Mouse (Mus musculus): Measurements from ENCODE around the gene Tbl1xr1.

The Tbl1xr1 gene

DNA sequence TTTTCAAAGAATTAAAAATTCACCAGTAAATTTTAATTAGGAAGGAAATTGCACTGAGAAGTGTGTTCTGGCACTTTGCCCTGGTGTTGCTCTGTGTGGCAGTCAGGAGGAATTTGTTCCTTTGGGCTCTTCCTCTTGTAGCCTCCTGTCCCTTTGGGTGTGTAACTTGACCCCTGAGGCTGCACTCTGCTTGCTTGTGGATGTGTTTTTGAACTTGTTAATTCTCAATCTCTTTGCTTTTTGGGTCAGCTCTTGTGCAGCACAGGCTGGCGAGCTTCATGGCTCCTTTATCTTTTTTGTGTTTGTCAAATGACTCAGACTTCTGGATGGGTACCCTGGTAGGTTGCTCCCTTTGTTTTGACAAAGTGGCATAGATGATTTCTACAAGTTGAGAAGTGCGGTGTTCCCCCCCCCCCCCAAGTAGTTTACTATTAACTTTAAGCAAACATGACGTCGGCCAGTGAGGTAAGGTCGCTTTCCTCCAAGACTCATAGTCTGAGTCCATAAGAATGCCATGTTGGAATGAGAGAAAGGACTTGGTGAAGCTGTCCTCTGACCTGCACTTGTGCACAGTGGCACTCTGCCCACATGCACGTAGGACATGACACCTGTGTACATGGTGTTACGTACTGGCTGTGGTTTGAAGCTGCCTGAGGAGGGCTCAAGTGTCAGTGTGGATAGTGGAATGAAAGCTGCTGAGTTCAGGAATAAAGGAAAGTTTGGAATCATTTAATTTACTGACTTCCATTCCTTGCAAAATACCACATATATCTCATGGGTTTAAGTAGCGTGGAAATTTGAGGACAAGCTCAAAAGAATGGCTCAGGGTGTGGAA is 14.2 kb downstream of the Tbl1xr1 start:
- DNase-seq, result no peak

DNA sequence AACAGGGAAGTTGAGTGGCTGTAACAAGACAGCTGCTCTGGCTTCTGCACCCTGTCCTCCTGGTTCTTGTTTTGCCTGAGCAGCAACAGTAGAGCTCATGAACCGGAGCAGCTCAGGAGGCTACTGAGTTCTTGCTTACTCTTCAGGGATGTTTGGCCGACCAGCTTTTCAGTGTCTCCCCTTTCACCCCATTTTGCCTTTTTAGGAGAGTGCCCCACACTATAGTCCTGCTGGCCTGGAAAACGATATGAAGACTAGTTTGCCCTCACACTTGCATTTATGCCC is 14.8 kb downstream of the Tbl1xr1 start:
- DNase-seq, result no peak

DNA sequence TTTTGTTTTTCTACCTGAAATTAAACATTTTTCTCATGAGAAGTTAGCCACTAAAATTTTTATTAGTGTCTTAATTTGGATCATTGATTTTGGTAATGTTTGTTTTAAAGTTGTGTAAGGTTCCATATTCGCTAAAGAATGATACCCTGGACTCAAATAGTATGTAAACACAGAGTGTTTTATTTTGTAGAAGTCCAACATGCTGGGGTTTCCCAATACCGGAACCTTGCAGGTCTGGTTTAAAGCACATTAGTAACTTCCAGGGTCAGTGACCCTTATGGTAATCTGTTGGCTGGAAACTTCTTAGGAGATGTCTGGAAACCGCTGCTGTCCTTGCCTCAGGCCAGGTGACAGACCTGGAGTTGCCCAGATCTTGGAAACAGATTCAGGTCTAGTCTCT is 15.2 kb downstream of the Tbl1xr1 start:
- no peak for DNase-seq

DNA sequence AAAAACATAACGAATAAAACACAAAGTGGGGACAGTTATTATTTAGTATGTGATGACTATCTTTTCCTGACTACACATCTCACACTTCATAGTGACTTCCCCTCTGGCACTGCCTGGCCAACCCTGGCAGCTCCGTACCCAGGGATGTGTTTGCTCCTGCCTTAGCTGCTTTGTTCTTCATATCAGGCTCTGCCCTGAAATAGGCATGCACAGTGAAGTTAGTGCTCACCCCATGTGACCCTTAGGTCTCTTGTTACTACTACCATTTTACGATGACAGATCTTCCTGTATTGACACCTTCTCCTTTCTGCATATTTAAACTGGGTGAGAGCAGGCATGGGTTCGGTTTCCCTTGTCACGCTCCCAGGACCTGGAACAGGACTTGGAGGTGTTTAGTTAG is 16.3 kb downstream of the Tbl1xr1 start:
- DNase-seq, result no peak

DNA sequence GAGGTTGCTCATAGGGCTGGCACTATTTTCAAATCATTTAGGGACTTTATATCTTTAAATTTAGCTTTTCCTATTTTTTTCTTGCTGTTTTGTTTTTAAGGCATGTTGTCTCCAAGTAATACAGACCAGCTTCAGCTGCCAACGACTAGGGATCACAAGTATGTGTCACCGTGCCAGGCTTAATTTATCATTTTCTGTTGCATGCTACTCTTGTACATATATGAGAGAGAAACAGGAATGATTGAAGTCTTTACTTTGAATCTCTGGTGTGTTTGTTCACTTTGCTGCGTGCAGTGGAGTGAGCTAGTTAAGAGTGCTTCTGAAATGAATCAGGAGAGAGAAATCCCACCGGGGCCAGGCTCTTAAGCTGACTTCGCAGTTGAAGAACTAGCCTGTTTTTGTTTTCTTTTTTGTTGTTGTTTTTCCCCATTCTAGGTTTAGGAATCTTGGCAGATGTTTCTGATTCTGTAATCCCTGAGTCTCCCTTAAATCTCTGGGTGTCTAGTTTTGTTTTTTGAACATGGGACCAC is 27.6 kb downstream of the Tbl1xr1 start:
- no peak for DNase-seq

DNA sequence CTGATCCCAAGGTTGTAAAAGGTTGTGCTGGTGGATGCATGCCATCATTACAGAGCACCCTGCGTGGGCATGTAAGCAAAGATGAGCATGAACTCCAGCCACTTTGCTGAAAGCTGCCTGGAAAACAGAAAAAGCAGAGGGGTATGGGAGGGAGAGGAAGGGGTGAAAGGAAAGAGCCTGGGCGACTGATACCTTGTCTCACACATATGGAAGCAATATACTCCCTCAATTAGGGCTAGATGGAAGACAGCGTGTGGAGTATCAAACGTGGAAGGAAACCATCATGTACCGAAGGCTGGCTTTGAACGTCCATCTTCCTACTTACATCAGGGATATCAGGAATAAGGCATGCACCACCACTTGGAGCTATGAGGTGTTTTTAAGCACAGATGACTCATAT is 29.0 kb downstream of the Tbl1xr1 start:
- DNase-seq, result no peak

DNA sequence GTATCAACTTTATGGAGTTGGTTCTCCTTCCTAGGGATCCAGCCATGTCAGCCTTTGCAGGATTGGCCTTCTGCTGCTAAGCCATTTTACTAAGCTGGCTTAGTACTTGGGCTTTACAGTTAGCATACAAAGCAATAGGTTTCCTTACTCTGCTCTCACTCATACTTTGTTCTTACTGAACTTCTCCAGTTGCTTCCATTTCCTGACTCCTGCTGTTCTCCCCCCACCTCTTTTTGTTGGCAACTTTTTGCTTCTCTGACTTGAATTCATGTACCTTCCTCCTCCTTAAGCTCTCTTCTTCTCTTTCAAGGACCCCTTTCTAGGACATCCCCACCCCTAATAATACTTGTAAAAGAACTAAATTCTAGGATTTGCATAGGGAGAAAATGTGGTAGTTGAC is 31.6 kb downstream of the Tbl1xr1 start:
- no peak for DNase-seq

DNA sequence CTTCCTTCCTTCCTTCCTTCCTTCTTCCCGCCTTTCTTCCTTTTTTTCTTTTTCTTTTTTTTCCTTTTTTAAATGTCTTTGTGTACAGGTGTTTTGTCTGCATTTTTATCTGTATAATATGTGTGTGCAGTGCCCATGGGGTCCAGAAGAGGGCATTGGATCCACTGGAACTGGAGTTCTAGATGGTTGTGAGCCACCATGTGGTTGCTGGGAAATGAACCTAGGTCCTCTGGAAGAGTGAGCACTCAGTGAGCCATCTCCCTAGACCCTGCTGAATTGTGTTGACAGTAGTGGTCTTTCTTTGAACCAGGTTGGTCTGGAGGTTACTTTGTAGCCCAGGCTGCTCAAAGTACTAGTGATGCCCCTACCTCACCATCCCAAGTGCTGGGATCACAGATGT is 33.2 kb downstream of the Tbl1xr1 start:
- DNase-seq, result no peak

DNA sequence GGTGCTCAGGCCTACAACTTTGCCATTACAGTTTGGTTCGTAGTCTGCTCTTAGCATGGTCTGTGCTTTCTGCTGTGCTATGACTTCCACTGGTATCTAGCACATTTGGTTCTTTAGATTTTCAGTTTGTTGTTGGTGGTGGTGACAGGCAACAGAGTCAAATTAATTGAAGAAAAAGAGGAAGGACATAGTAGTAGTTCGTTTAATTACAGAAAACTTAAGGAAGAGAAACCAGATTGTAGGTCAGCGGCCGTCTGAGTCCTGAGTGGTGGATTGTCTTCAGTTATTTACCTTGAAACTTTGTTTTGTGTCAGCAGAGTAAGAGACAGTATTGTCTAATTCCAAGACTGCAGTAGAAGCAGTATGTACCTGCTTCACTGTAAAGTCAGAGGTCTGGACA is 37.3 kb downstream of the Tbl1xr1 start:
- DNase-seq, result no peak

DNA sequence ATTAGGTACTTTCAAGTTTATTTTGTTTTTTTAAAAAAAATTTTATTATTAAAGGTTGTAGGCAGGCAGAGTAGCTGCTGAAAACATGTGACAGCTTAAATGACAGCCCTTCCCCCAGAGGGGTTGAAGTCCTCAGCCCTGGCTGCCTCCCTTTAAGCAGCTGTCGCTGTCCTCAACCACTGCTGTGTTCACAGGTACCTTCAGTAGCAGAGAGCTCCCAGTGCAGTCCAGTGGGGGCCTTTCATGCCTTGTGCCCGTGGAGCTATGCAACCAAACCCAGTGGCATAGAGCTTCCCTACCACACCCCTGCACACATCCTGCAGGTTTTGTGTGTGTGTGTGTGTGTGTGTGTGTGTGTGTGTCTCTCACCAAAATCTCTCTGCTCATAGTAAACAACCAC is 38.8 kb downstream of the Tbl1xr1 start:
- peak; percentile 17 to 37 for DNase-seq

DNA sequence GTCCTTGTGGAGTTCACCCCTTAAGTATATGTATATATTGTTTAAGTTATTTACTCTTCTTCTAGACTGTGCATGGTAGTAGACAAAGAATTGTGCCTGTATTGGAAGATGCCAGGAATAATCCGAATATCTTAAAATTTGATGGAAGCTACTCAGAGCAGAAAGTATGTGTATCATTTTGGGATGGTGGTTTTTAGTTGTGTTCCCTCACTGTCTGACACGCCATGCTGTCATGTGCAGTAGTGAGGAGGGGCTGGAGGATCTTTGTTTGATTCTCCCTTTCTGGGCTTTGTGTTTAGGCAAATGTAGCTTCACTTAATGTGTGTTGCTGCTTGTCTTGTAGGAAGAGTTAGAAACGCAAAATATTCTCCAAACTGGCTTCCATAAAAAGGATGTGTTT is 39.2 kb downstream of the Tbl1xr1 start:
- DNase-seq, result no peak

DNA sequence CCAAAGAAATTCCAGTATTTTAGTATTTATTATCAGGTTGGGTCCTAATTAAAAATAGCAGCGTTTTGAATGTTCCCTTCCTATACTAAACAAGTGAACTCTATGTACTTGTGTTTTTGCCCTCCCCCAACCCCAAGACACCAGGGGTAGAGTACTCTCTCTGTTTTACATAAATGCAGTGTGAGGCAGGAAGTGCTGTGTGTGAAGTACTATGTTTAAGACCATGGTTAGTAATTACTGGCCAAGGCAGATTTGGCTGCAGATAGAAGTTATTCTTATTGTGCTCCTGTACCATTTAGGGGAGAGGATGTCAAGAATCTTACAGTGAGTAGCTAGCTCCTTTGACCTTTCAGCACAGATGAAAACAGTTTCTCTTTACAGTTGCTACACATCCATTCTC is 39.7 kb downstream of the Tbl1xr1 start:
- DNase-seq, result no peak

DNA sequence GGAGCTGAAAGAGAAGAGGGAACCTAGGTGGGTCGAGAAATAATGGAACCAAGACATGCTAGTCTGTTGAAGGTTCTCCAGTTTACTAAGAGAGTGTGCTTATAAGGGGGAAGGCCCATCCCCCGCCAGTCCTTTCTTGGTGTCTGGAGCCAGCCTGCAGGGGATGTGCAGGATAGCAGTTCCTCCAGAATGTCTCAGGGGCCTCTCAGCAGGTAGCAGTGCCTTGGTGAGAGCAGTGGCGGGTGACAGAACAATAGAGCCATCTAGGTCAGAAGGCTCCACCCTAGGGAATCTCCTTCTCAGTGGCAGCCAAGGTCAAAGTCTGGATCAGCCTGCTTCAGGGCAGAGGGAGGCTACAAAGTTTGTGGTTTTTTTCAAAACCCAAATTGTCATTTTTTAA is 45.3 kb downstream of the Tbl1xr1 start:
- peak; percentile 32 to 40 for DNase-seq

DNA sequence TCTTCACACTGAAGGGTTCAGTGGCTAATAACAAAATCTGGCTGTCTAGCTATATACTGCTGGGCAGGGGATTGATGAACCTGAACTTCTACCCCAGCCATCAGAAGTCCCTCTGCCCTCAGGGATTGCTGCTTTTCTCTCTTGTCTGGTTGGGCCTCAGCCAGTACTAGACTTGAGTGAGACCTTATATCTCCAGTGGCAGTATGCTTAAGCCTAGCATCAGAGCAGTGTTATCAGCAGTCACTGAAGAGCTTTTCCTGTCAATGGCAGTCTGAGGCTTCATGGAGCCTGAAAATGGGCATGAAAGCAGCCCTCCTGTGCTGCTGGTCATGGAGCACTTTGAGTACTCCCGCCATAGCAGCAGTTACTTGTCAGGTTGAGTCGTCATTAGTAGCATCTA is 46.7 kb downstream of the Tbl1xr1 start:
- DNase-seq, result no peak

DNA sequence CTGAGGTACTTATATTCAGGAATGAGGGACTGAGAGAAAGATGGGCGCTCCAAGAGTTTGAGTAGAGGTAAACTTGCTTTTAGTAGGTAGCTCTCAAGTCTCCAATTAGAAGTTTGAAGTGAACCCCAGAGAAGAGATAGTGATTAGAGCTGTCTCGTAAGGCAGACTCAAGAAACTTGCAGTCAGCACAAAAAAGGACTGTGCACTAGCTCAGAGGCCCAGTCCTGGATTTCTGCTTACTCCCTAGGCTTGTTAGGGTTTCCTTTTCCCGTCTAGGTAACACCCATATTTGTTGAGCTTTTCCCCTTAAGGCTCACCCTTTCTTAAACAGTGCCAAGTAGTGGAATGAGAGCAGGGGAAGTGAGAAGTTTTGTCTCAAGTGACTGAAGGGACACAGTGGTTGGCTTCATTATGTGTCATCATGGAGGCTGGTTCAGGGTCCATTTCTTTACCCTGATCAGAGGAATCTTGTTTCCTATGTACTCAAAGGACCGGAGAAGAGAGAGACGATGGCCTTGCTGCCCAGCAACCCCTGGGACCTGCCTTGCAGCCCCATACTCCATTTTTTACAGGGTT is 49.9 kb downstream of the Tbl1xr1 start:
- DNase-seq, result no peak

DNA sequence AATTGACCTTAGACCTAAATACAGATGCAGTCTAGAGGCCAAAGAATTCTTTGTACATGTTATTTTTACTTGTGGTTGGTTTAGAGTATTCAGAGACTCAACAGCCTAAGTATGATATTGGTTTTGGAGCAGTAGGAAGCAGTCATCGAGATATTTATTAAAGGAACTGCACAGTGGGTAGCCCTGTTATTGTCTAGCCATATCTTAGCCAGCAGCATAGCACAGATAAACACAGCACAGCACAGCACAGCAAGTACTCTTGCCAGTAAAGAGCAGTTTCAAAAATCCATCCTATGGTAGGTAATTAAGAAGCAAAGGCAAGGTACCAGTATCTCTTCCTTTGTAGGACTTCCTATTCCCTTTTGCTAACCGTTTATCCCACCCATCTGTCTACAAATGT is 54.8 kb downstream of the Tbl1xr1 start:
- DNase-seq, result no peak

DNA sequence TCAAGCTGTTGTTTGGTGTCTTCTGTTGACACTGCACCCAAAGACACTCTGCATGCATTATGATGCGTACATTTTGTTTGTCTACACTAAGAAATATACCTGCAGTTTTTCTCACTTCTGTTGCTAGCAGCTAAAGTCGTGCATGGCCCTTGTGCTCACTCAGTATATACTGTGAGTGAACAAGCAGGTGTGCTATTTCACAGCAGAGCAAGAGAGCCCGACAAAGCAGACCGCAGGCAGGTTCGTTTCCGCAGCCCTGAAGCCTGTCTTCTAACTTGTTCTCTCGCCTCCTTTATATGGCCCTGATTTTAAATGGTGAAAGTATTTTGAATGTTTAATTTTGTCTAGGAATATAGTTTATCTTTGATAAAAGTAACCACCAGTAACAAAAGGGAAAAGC is 57.2 kb downstream of the Tbl1xr1 start:
- no peak for DNase-seq

DNA sequence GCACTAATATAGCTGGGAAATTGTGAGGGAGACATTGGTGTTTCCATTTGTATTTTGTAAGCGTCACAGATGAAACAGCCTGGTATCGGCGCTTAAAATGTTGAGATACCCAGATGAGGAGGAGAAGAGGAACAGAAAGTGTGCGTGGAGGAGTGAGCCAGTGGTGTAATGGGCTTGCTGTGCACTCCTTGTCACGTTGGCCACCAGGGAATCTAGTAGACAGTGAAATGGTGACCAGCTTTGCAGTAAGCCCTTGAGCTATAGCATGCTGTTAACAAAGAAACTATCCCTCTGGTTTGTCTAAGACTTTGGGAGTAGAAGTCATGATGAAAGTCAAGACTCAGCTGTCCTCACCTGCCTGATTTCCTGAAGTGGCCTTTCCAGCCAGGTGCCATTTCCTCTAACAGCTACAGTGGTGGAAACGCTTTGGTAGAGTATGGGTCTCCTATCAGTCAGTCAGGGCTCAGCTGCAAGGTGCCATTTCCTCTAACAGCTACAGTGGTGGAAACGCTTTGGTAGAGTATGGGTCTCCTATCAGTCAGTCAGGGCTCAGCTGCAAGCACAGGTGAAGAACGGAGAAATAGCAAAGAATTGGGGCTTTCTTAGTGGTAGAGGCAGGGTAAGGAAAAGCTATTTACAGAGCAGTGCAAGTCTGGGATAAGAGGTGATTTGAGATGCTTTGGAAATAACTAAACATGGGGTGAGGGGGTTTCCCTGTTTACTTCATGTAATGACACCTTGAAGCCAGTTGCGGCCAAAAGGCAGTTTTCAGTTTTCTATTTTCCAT is 61.5 kb downstream of the Tbl1xr1 start:
- peak in 1 of 2 experiments; percentile 37 for DNase-seq

DNA sequence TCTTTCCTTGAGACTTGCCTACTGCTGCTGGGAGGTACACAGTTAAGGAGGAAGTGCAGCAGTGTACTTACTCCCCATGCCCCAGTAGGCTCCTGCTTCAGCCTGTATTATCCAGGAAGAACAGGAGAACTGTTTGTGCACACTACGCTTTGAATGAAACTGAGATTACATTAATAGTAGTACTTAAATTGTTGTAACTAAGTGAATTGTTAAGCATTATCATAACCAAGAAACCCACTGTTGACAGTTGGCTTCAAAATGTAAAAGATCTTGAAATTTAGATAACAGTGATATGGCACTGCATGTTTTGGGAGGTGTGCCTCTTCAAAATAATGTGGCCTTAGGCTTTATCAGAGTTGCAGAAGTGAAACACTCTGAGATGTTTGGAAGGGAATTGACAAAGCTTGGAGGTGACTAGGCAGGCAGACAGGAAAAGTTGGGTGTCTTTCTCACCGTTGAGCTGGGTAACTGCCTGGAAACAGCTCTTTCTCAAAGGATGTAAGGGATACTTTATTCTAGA is 62.2 kb downstream of the Tbl1xr1 start:
- no peak for DNase-seq

DNA sequence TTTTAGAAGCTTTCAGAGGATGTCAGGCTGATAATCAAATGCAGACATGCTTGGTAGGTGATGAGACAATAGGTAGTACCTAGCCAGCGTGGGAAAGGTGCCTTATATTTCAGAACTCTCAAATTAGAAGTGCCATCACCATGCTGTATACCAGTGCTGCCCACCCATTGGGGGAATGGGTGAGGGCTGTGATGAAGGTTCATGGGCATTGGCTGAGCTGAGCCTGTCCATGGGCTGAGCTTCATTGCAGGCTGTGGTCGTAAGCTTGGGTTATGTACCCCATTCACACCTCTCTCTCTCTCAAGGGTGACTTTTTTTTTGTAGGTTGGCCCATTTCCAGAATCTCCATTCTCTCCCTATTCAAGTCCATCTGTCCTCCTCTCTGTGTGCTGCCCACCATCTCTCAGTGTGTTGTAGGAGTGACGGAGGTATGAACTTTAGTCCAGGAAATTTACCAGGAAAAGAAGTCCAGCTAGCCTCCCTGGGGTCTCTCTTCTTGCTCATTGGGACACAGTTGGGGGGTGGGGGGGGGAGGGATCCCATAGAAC is 63.7 kb downstream of the Tbl1xr1 start:
- no peak for DNase-seq

DNA sequence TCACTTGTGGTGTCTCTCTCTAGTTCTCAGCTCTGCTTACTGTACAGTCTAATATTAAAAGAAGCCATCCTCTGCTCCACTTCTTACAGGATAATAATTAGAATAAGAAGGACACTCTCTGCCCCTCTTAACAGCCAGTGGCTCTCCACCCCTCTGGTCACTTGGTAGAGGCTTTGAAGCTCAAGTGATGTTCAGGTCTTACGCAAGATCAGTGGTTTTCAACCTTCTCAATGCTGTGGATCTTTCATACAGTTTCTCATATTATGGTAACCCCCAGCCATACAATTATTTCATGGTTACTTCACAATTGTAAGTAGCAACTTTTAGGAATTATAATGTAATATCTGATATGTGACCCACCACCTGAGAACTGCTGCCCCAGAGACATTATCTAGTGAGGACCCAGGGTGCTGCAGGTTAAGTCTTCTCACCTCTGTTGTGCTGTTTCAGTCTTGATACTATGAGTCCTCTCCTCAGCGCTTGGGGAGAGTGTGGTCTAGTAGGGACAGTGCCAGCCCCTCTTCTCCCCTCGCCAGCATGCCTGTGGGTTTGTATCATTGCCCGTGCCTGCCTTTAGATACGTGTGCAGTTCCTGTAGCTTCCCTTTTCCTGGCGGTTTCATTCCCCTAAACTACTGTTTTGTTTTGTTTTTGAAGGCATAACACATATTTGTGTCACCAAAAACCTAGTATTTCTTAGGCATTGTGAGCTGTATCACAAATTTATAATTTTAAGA is 65.7 kb downstream of the Tbl1xr1 start:
- no peak for DNase-seq

DNA sequence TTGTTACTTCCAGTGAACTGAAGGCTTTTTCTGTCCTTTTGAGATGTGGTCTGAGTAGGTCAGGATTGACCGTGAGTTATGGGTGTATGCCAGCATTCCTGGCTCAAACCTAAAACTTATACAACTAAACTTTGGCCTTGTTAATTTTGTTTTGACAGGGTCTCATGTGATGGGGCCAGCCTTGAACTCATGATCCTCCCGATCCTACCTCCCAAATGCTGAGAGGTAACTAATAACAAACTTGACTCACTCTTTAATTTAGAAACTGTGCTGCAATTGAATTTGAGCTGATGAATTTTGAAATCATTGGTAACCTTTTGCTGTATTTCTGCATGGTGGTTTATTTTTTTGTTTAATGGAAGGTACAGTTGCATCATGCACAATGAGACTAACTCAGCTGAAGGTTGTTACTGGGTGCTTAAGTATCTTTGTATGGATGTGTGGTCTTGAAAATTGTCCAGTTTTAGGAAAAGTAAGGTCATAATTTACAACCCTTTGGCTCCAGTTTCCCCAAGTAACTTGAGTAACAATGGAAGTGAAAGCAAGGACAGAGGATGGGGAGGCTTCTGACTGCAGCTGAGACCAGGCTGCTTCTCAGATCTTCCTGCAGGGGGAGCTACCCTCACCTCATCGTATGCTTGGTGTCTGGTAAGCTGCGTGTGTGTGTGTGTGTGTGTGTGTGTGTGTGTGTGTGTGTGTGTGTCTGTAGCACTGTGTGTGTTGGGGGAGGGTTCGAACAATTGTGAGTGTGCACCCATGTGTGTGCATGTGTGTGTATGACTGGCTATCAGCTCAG is 66.6 kb downstream of the Tbl1xr1 start:
- DNase-seq, result peak; percentile 46 to 56

Measured in thymus, postnatal 36 days (tissue).